ENCODE assay signal across 23 mouse cellular contexts in genomic region chr17:13746330-13746729, GRCm38 (mm10). TPM values are rescaled to one million over a fixed set of nuclear protein-coding genes. Genes with fewer than 3 reads are reported as not detected.
DNase-seq lines count a peak whose midpoint lies in the region; ATAC-seq and TF ChIP-seq lines count a peak whose summit lies in the region.
"Had no signal": no experiment of that assay in that cellular context is flagged by ENCODE, and none has a peak within 500 bp of the region (broad histone marks: within the 10 kb centered on the region; RNA-seq: fewer than 3 reads in every experiment).

No protein-coding gene starts in this region.

- H3K27me3 ChIP-seq in forebrain, embryonic 10.5 days (ENCODE audit: poor library complexity, severe bottlenecking), result no peaks in the 10 kb centered on the region
- no peaks in the 10 kb centered on the region for H3K27me3 ChIP-seq in forebrain, embryonic 11.5 days (ENCODE audit: control insufficient read depth, insufficient read depth, low read length)
- H3K27me3 ChIP-seq in liver, embryonic 11.5 days (replicated peaks; ENCODE audit: control insufficient read depth, insufficient read depth, low read length), result peaks cover 8% of the 10 kb centered on the region; the same call in 1 of the 2 replicates
- no peaks in the 10 kb centered on the region for H3K27me3 ChIP-seq in liver, postnatal 0 days (ENCODE audit: insufficient read depth, low read length)
- H3K27me3 ChIP-seq: embryonic facial prominence, embryonic 12.5 days; heart, embryonic 13.5 days; limb, embryonic 12.5 days; midbrain, embryonic 13.5 days; neural tube, embryonic 13.5 days had no signal

- DNase-seq in forebrain, embryonic 10.5 days (ENCODE audit: extremely low spot score, low spot score), result peak; percentile 9
- no peak for DNase-seq in forebrain, embryonic 11.5 days (ENCODE audit: low spot score)
- peak; percentile 27 for DNase-seq in liver, embryonic 11.5 days (ENCODE audit: low spot score)
- no peak for DNase-seq in liver, postnatal 0 days
- DNase-seq in 416B (ENCODE audit: low read depth), result peak; percentile 19
- DNase-seq in left cerebral cortex, adult 9 months (ENCODE audit: low spot score in 2 of 2), result no peak
- DNase-seq in left cerebral cortex, postnatal 4 days, result no peak
- DNase-seq: adrenal gland, postnatal 10 days; cerebellum, adult 9-11 months; gastrocnemius, postnatal 36 days; kidney, adult 9 months; kidney, postnatal 4 days; layer of hippocampus, adult 9-11 months; liver, embryonic 13.5 days; right cerebral cortex, adult 18-20 months had no signal

- no peak overlapping the region for H3K4me3 ChIP-seq in forebrain, embryonic 10.5 days
- H3K4me3 ChIP-seq in forebrain, embryonic 11.5 days (ENCODE audit: low read depth, low read length), result no peak overlapping the region
- no peak overlapping the region for H3K4me3 ChIP-seq in liver, embryonic 11.5 days (ENCODE audit: low read depth, low read length)
- no peak overlapping the region for H3K4me3 ChIP-seq in liver, postnatal 0 days (ENCODE audit: low read depth, low read length)
- H3K4me3 ChIP-seq: embryonic facial prominence, embryonic 12.5 days; erythroblast, embryonic 14.5 days; heart, embryonic 13.5 days; limb, embryonic 12.5 days; liver, embryonic 13.5 days; midbrain, embryonic 13.5 days; neural tube, embryonic 13.5 days had no signal

- no peak for TF ChIP-seq EP300 in liver, postnatal 0 days (IDR thresholded peaks at IDR 0.05; ENCODE audit: low read depth)

- ATAC-seq in forebrain, embryonic 11.5 days (replicated peaks; ENCODE audit: low FRiP score), result no peak
- ATAC-seq in liver, embryonic 11.5 days (replicated peaks; ENCODE audit: low FRiP score), result no peak
- no peak for ATAC-seq in liver, postnatal 0 days
- peak; percentile 33 to 61 for ATAC-seq in hematopoietic stem cell, adult 5-6 weeks (replicated peaks in 1 of 2; ENCODE audit: insufficient read depth in 1 of 2, low FRiP score in 2 of 2, low TSS enrichment in 1 of 2, low read depth in 1 of 2, poor library complexity in 2 of 2, severe bottlenecking in 2 of 2)

- no peak overlapping the region for H3K4me2 ChIP-seq in forebrain, embryonic 11.5 days (ENCODE audit: low read depth, low read length, severe bottlenecking)
- no peak overlapping the region for H3K4me2 ChIP-seq in liver, embryonic 11.5 days
- no peak overlapping the region for H3K4me2 ChIP-seq in liver, postnatal 0 days (ENCODE audit: low read depth, low read length)
- H3K4me2 ChIP-seq: embryonic facial prominence, embryonic 12.5 days; heart, embryonic 13.5 days; limb, embryonic 12.5 days; liver, embryonic 13.5 days; midbrain, embryonic 13.5 days; neural tube, embryonic 13.5 days had no signal

- no peak for TF ChIP-seq CTCF in liver, postnatal 0 days (IDR thresholded peaks at IDR 0.05; ENCODE audit: low read depth)

- H3K9ac ChIP-seq in forebrain, embryonic 11.5 days (ENCODE audit: low read length), result no peak overlapping the region
- no peak overlapping the region for H3K9ac ChIP-seq in liver, embryonic 11.5 days (ENCODE audit: low read depth, low read length)
- H3K9ac ChIP-seq in liver, postnatal 0 days (replicated peaks), result no peak overlapping the region
- H3K9ac ChIP-seq: embryonic facial prominence, embryonic 12.5 days; limb, embryonic 12.5 days; liver, embryonic 13.5 days; midbrain, embryonic 13.5 days; neural tube, embryonic 13.5 days had no signal

- peaks cover 36% of the 10 kb centered on the region for H3K4me1 ChIP-seq in forebrain, embryonic 10.5 days
- no peaks in the 10 kb centered on the region for H3K4me1 ChIP-seq in forebrain, embryonic 11.5 days (replicated peaks; ENCODE audit: control insufficient read depth, insufficient read depth, low read length)
- H3K4me1 ChIP-seq in liver, embryonic 11.5 days (replicated peaks; ENCODE audit: control insufficient read depth, insufficient read depth, low read length), result peaks cover 8% of the 10 kb centered on the region
- peaks cover 3% of the 10 kb centered on the region for H3K4me1 ChIP-seq in liver, postnatal 0 days (ENCODE audit: insufficient read depth)

- intact Hi-C loops in left cerebral cortex, postnatal 4 days (cut with DNase I), result no loop called here

- WGBS in forebrain, embryonic 10.5 days, result 74% methylated on average over 6 of the region's 6 CpGs
- WGBS in forebrain, embryonic 11.5 days, result 69% methylated on average over 6 of the region's 6 CpGs
- 43% methylated on average over 6 of the region's 6 CpGs for WGBS in liver, embryonic 11.5 days
- 25% methylated on average over 6 of the region's 6 CpGs for WGBS in liver, postnatal 0 days (ENCODE audit: insufficient replicate concordance)

- no peaks in the 10 kb centered on the region for H3K36me3 ChIP-seq in forebrain, embryonic 10.5 days (replicated peaks)
- H3K36me3 ChIP-seq in forebrain, embryonic 11.5 days (ENCODE audit: control insufficient read depth, insufficient read depth, low read length), result no peaks in the 10 kb centered on the region
- H3K36me3 ChIP-seq in liver, embryonic 11.5 days (ENCODE audit: control insufficient read depth, insufficient read depth, low read length), result no peaks in the 10 kb centered on the region
- no peaks in the 10 kb centered on the region for H3K36me3 ChIP-seq in liver, postnatal 0 days (replicated peaks; ENCODE audit: insufficient read depth, low read length)
- H3K36me3 ChIP-seq: embryonic facial prominence, embryonic 12.5 days; heart, embryonic 13.5 days; limb, embryonic 12.5 days; liver, embryonic 13.5 days; midbrain, embryonic 13.5 days; neural tube, embryonic 13.5 days had no signal

- no peaks in the 10 kb centered on the region for H3K9me3 ChIP-seq in forebrain, embryonic 10.5 days
- H3K9me3 ChIP-seq in forebrain, embryonic 11.5 days (ENCODE audit: control insufficient read depth, low read length), result no peaks in the 10 kb centered on the region
- H3K9me3 ChIP-seq in liver, embryonic 11.5 days (ENCODE audit: control insufficient read depth, low read length), result no peaks in the 10 kb centered on the region
- H3K9me3 ChIP-seq in liver, postnatal 0 days (ENCODE audit: low read length), result no peaks in the 10 kb centered on the region
- H3K9me3 ChIP-seq: embryonic facial prominence, embryonic 12.5 days; heart, embryonic 13.5 days; limb, embryonic 12.5 days; liver, embryonic 13.5 days; midbrain, embryonic 13.5 days; neural tube, embryonic 13.5 days had no signal

- H3K27ac ChIP-seq in forebrain, embryonic 10.5 days, result no peak overlapping the region
- H3K27ac ChIP-seq in forebrain, embryonic 11.5 days (ENCODE audit: low read depth, low read length), result no peak overlapping the region
- H3K27ac ChIP-seq in liver, embryonic 11.5 days (ENCODE audit: low read depth, low read length), result no peak overlapping the region
- H3K27ac ChIP-seq in liver, postnatal 0 days (ENCODE audit: low read depth), result no peak overlapping the region
- H3K27ac ChIP-seq: embryonic facial prominence, embryonic 12.5 days; limb, embryonic 12.5 days; liver, embryonic 13.5 days; macrophage; neural tube, embryonic 13.5 days had no signal

RNA-seq across cellular contexts. Expression of gene Afdn, which starts 14.0 kb away (rescaled TPM):
- polyA plus RNA-seq in forebrain, embryonic 10.5 days (2016; fragmentation: Nextera tagmentation; extraction: Ambion mirVana), result 80.9 and 82.9 TPM in 2 replicates
- polyA plus RNA-seq in forebrain, embryonic 11.5 days (2014; fragmentation: Nextera tagmentation; extraction: Ambion mirVana), result 136 and 141 TPM in 2 replicates
- polyA plus RNA-seq in liver, embryonic 11.5 days (2014; fragmentation: Nextera tagmentation; extraction: Ambion mirVana), result 34.3 and 34.6 TPM in 2 replicates
- polyA plus RNA-seq in liver, postnatal 0 days (2015; fragmentation: Nextera tagmentation; extraction: Ambion mirVana), result 20.6 and 25.0 TPM in 2 replicates
- 18.8 and 43.2 TPM in 2 replicates for total RNA-seq in hematopoietic stem cell, adult 5-6 weeks (2017)
- total RNA-seq in left cerebral cortex, postnatal 4 days (2021), result 100 to 1,000 TPM; 182 to 185 TPM
- polyA plus RNA-seq: erythroblast, embryonic 14.5 days had no signal

RNA-seq across cellular contexts. Expression of gene Tcte2, which starts 15.3 kb away (rescaled TPM):
- 4.9 and 6.6 TPM in 2 replicates for polyA plus RNA-seq in forebrain, embryonic 10.5 days (2016; fragmentation: Nextera tagmentation; extraction: Ambion mirVana)
- 11.5 and 11.6 TPM in 2 replicates for polyA plus RNA-seq in forebrain, embryonic 11.5 days (2014; fragmentation: Nextera tagmentation; extraction: Ambion mirVana)
- 1.2 and 1.4 TPM in 2 replicates for polyA plus RNA-seq in liver, embryonic 11.5 days (2014; fragmentation: Nextera tagmentation; extraction: Ambion mirVana)
- polyA plus RNA-seq in liver, postnatal 0 days (2015; fragmentation: Nextera tagmentation; extraction: Ambion mirVana), result 0.42 and 0.45 TPM in 2 replicates
- total RNA-seq in hematopoietic stem cell, adult 5-6 weeks (2017), result 0.25 TPM in 1 of 2 replicates, not detected in the other
- total RNA-seq in left cerebral cortex, postnatal 4 days (2021), result 10 to 100 TPM; 24.6 to 30.6 TPM
- polyA plus RNA-seq: erythroblast, embryonic 14.5 days; macrophage had no signal

Comparison
In these comparisons a context has a peak if more than half of its experiments do, and no peak if none do; other contexts are left out.
1. DNase-seq: peak in forebrain, embryonic 10.5 days (single experiment), liver, embryonic 11.5 days (single experiment) and 416B (single experiment); none in forebrain, embryonic 11.5 days (single experiment), liver, postnatal 0 days (single experiment), left cerebral cortex, adult 9 months (0 of 2) and left cerebral cortex, postnatal 4 days (single experiment).
2. ATAC-seq: peak in hematopoietic stem cell, adult 5-6 weeks (2 of 2); none in forebrain, embryonic 11.5 days (single experiment), liver, embryonic 11.5 days (single experiment) and liver, postnatal 0 days (single experiment).